Mouse (Mus musculus): ENCODE results near the gene Gm4216.
"Not testable (repeated sequence)": the region's sequence is repeated elsewhere in the genome, so short reads cannot be mapped to it uniquely, and the experiment has no call there.

The Gm4216 gene

DNA sequence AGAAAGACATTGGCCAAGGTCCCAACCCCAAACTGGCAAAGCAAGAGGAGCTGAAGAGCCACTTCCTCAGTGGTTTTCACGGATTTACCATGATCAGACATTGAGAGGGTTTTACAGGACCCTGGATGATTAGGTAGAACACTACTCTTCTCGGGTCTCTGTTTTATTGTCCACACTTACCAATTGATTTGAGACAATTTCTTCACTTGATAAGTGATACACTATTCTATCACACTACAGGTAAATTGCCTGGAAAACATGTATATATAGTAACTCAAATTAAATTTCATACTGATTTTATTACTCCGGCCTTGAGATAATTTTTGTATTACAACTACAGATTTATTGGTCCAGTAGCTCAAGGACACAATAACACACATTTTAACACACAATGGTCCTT, at the start of gene Gm4216:
Gene Gm4216, minus strand, starts transcription at position 101 of the 400 bp plus-strand sequence.
- not testable (repeated sequence) for DNase-seq

DNA sequence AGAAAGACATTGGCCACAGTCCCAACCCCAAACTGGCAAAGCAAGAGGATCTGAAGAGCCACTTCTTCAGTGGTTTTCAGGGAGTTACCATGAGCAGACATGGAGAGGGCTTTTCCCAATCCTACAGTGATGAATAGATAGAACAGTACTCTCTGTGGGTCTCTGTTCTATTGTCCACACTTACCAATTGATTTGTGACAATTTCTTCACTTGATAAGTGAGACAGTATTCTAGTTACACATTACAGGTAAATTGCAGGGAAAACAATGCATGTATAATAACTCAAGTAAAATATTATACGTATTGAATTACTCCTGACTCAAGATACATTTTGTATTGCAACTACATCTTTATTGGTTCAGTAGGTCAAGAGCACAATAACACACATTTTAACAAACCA, 47.6 kb upstream of the Gm4216 start, which contains the start of gene Gm8720:
Gene Gm8720, minus strand, starts transcription at position 101 of the 400 bp plus-strand sequence.
- DNase-seq, result not testable (repeated sequence)

DNA sequence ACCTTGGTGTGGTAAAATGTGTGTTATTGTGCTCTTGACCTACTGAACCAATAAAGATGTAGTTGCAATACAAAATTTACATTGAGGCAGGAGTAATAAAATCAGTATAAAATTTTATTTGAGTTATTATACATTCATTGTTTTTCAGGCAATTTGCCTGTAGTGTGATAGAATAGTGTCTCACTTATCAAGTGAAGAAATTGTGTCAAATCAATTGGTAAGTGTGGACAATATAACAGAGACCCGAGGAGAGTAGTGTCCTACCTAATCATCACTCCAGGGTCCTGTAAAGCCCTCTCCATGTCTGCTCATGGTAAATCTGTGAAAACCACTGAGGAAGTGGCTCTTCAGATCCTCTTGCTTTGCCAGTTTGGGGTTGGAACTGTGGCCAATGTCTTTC, 35.5 kb upstream of the Gm4216 start, which contains the start of gene Vmn1r163:
Gene Vmn1r163, plus strand, starts transcription at position 301 of the 400 bp plus-strand sequence.
- not testable (repeated sequence) for DNase-seq

DNA sequence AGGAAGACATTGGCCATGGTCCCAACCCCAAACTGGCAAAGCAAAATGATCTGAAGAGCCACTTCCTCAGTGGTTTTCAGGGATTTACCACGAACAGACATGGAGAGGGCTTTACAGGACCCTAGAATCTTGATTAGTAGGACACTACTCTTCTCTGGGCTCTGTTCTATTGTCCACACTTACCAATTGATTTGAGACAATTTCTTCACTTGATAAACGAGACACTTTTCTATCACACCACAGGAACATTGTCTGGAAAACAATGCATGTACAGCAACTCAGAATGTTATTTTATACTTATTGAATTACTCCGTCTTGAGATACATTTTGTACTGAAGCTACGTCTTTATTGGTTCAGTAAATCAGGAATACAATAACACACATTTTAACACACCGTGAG, 35.1 kb downstream of the Gm4216 start, which contains the start of gene Gm4214:
Gene Gm4214, minus strand, starts transcription at position 101 of the 400 bp plus-strand sequence.
- not testable (repeated sequence) for DNase-seq
